ENCODE assay signal across 13 mouse cellular contexts in the genomic region with DNA sequence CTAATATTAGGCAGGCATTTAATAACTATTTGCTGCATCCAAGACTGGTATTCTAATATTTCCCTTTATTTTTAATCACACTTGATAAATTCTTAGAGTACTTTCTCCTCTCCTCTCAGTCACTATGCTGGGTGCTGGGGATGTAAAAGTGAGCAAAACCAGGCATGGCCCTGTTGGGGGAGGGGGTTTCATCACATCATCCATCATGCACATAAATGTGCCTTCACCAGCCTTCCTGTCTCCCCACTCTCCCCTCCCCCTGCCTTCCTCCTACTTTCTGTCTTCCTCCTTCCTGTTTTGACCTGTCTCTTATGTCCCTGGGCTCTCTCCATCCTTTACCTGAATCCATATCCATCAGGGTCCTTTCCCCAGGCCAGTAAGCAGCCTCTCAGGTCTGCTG.
"Had no signal": no experiment of that assay in that cellular context is flagged by ENCODE, and none has a peak within 500 bp of the region (broad histone marks: within the 10 kb centered on the region; RNA-seq: fewer than 3 reads in every experiment).

No protein-coding gene starts in this region.

- DNase-seq: kidney, adult 18-20 months; kidney, adult 9 months; kidney, postnatal 25 days; layer of hippocampus, adult 9-11 months; liver; lung, adult 18-20 months; lung, postnatal 10 days; lung, postnatal 36 days; midbrain, embryonic 14.5 days; retina, postnatal 1 day; right cerebral cortex, postnatal 25 days; spleen, adult 18-20 months; thymus, postnatal 25 days had no signal
